Mouse (Mus musculus): ENCODE data around the gene Fthl17a.

The Fthl17a gene

GRCm38 (mm10) chrX:85249379-85249778 lies at the start of gene Fthl17a:
Gene Fthl17a (plus strand): TSS chrX:85249679.
- DNase-seq (ENCODE audit: low read depth) = no peak

- DNase-seq (ENCODE audit: low read depth) = no peak
These were observed 42.5 kb upstream of the Fthl17a start for GRCm38 (mm10) chrX:85207001-85207400.

GRCm38 (mm10) chrX:85226883-85227282 lies 22.6 kb upstream of the Fthl17a start:
- no peak for DNase-seq (ENCODE audit: low read depth)

- DNase-seq (ENCODE audit: low read depth) = no peak
These were observed 22.3 kb downstream of the Fthl17a start for GRCm38 (mm10) chrX:85271821-85272220.

- no peak for DNase-seq (ENCODE audit: low read depth)
These were observed 22.8 kb downstream of the Fthl17a start for GRCm38 (mm10) chrX:85272296-85272695.

- DNase-seq (ENCODE audit: low read depth) = no peak
These were observed 40.4 kb downstream of the Fthl17a start for GRCm38 (mm10) chrX:85289846-85290245.

GRCm38 (mm10) chrX:85292781-85293180 lies 43.3 kb downstream of the Fthl17a start:
- peak; percentile 8 for DNase-seq (ENCODE audit: low read depth)

GRCm38 (mm10) chrX:85294001-85294400 lies 44.5 kb downstream of the Fthl17a start:
- DNase-seq (ENCODE audit: low read depth) = no peak

GRCm38 (mm10) chrX:85304674-85305073 lies 55.2 kb downstream of the Fthl17a start:
- no peak for DNase-seq (ENCODE audit: low read depth)

GRCm38 (mm10) chrX:85318576-85318975 lies 69.1 kb downstream of the Fthl17a start:
- DNase-seq (ENCODE audit: low read depth) = no peak

- peak; percentile 8 for DNase-seq (ENCODE audit: low read depth)
These were observed 69.7 kb downstream of the Fthl17a start for GRCm38 (mm10) chrX:85319193-85319592.

All from fibroblast of lung, adult 2 months (primary cell).